Mouse (Mus musculus) skeletal muscle tissue, postnatal 0 days (tissue): ENCODE results near the gene Rpia. TPM values are rescaled to one million over a fixed set of nuclear protein-coding genes. Genes with fewer than 3 reads are reported as not detected.

Experiments
- polyA plus RNA-seq: library from polyadenylated mRNA; unstranded; fragments of >200 nt; fragmentation: Nextera tagmentation; extraction: Ambion mirVana; gene quantifications from 2 replicates; pipeline ENCODE4 v1.2.1, GENCODE M21; 2015

Gene Rpia
- 0.97 and 1.3 TPM in 2 replicates for polyA plus RNA-seq

DNA sequence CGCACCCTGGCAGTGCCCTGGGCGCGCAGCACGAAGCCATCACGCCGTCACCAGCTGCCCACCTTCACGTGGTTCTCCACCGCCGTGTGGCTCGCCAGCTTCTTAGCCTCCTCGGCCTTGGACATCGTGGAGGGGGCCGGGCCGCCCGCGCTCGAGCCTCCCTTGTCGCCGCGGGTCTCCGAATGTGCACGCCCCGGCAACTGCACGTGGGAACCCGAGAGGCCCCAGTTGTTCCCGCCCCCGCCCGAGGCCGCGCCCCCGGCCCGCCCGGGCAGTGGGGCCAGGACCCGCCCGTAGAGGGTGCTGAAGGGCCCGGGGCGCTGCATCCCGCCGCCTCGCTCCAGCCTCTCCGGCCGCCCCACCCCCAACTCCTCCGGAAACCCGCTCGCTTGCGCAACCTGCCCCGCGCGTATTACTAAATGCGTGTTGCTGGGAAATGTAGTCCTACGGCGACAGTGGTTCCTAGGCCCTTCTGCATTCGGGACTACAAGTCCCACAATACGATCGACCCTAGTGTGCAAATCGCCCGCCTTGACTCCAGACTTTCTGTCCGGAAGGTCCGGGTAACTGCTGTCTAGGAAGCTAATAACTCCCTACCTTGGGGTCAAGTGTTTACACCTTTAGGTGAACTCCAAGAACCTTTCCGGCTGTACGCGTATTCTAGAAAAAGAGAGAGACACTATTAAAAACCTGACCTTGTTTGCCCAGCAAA, at the start of gene Rpia:
Rpia (minus strand) TSS at position 409 of the 712 bp plus-strand sequence.

Other genes with a start within 250 kb of the Rpia start
- 5.1 and 6.4 TPM in 2 replicates for gene Eif2ak3, start 52.3 kb upstream of the Rpia start, polyA plus RNA-seq
- not detected in 2 replicates for gene Tex37, start 126.7 kb upstream of the Rpia start, polyA plus RNA-seq
- gene Foxi3, start 164.3 kb upstream of the Rpia start, polyA plus RNA-seq = 0.18 TPM in 1 of 2 replicates, not detected in the other